Mouse (Mus musculus) cerebellum, adult 2 months (tissue): ENCODE data around the gene Zfand2b.

Experiments
- CTCF ChIP-seq: fragments of 200-500 bp; IDR thresholded peaks from 2 replicates; pipeline ENCODE4 v1.5.1; 2011; ENCODE audit warnings: low read depth, mild to moderate bottlenecking, control low read depth, low read length, moderate library complexity, borderline replicate concordance; ENCODE audit not compliant: insufficient read depth
- POLR2A ChIP-seq: fragments of 200-500 bp; IDR thresholded peaks from 2 replicates; pipeline ENCODE4 v1.6.1; 2011; ENCODE audit warnings: low read length, control low read depth, borderline replicate concordance; ENCODE audit not compliant: insufficient read depth

DNA sequence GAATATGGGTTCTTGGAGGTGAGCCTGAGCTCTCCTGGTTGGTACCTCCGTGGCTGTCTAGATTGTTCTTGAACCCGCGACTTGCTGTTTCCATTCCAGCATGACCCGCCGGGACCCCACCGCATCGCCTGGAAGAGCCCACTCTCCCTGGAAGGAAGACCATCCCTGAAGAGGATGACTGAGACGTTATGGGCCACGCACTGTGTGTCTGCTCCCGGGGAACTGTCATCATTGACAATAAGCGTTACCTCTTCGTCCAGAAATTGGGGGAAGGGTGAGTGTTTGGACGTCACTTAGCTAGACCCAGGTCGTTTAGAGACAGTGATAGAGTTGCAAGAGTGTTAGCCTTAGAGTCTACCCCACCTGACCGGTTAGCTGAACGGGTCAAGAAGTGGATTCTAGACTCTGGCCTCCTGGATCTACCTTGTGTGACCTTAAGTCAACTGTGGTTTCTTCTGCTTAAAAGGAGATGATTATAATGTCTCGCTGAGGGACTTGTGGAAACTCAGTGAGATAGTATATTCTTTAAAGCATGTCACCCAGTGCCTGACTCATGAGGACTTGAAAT is 42.8 kb downstream of the Zfand2b start:
- no peak for TF ChIP-seq CTCF
- no peak for TF ChIP-seq POLR2A
